Mouse (Mus musculus): ENCODE measurements around the gene Olfr1380.
"Not testable (repeated sequence)": the region's sequence is repeated elsewhere in the genome, so short reads cannot be mapped to it uniquely, and the experiment has no call there.

DNA sequence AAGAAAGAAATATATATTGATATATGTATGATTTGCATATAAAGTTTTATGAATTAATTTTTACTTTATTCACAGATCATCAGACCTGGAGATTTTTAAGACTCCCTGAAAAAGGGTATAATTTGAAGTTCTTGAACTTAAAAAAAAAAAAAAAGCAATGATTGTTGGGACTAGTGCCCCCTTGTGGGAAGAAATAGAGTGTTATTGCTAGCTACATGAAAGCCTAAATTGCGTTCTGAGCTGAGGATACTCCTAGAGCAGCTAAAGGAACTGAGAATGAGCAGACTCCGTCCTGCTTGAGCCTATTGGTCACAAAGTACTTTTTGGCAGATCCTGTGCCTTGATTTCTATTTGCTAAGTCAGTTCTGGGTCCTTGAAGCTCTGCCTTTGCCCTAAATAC, 18.4 kb downstream of the Olfr1380 start:
- not testable (repeated sequence) for TF ChIP-seq POLR2A (IDR thresholded peaks at IDR 0.05; ENCODE audit: low read depth, low read length); USF2 (conservative IDR thresholded peaks at IDR 0.05; ENCODE audit: low read depth, low read length); ETS1 (conservative IDR thresholded peaks at IDR 0.05; ENCODE audit: low read depth, low read length); MAZ (IDR thresholded peaks at IDR 0.05; ENCODE audit: low read depth, low read length); MAFK (IDR thresholded peaks at IDR 0.05; ENCODE audit: insufficient replicate concordance, low read length); POLR2AphosphoS2 (IDR thresholded peaks at IDR 0.05; ENCODE audit: low read depth, low read length); JUND (conservative IDR thresholded peaks at IDR 0.05; ENCODE audit: low read depth, low read length); TCF12 (IDR thresholded peaks at IDR 0.05; ENCODE audit: low read depth, low read length); E2F4 (IDR thresholded peaks at IDR 0.05; ENCODE audit: insufficient replicate concordance, low read depth, low read length); MAX (IDR thresholded peaks at IDR 0.05; ENCODE audit: low read length)
- TF ChIP-seq SMC3 (IDR thresholded peaks at IDR 0.05; ENCODE audit: low read depth, low read length) (peak; percentile 32; the same call in 1 of the 2 replicates), CTCF (conservative IDR thresholded peaks at IDR 0.05 in 1 of 2, IDR thresholded peaks at IDR 0.05 in 1 of 2; ENCODE audit: low read depth in 2 of 2, low read length in 2 of 2) (peak; percentile 45 to 67; a peak in 3 of 4 replicates)

Measured in CH12.LX (cell line).